Mouse (Mus musculus) embryonic facial prominence, embryonic 10.5 days (tissue): Measurements from ENCODE around the gene Tbl3. TPM values are rescaled to one million over a fixed set of nuclear protein-coding genes. Genes with fewer than 3 reads are reported as not detected.
"Not testable (repeated sequence)": the region's sequence is repeated elsewhere in the genome, so short reads cannot be mapped to it uniquely, and the experiment has no call there.

Experiments used
- DNase-seq: peaks from one replicate; pipeline ENCODE4 v3.0.0-alpha.2; 2017; ENCODE audit warnings: low spot score
- H3K27ac ChIP-seq: fragments of 300-500 bp; sonication (generic); replicated peaks from 2 replicates; pipeline ENCODE4 v1.5.1; 2016; ENCODE audit warnings: mild to moderate bottlenecking
- H3K27me3 ChIP-seq: fragments of 300-500 bp; sonication (generic); replicated peaks from 2 replicates; pipeline ENCODE4 v1.6.1; 2016; ENCODE audit warnings: low read depth, mild to moderate bottlenecking; ENCODE audit not compliant: poor library complexity, severe bottlenecking
- H3K36me3 ChIP-seq: fragments of 300-500 bp; sonication (generic); replicated peaks from 2 replicates; pipeline ENCODE4 v1.6.1; 2016; ENCODE audit warnings: mild to moderate bottlenecking, moderate library complexity
- H3K4me1 ChIP-seq: fragments of 300-500 bp; sonication (generic); 2 replicates; pipeline ENCODE4 v1.6.1; 2016
- H3K4me3 ChIP-seq: fragments of 300-500 bp; sonication (generic); 2 replicates; pipeline ENCODE4 v1.5.1; 2016; ENCODE audit warnings: mild to moderate bottlenecking, moderate library complexity
- H3K9me3 ChIP-seq: fragments of 300-500 bp; sonication (generic); 2 replicates; pipeline ENCODE4 v1.6.1; 2016; ENCODE audit warnings: mild to moderate bottlenecking
- WGBS: fragments of 180-500 bp; shearing (Covaris S2); methylation state at CpG from one replicate; pipeline ENCODE4 v1.1.7; 2016; 5-methylcytosine and 5-hydroxymethylcytosine counted together
- polyA plus RNA-seq: library from polyadenylated mRNA; unstranded; fragments of >200 nt; fragmentation: Nextera tagmentation; extraction: Ambion mirVana; gene quantifications from 2 replicates; pipeline ENCODE4 v1.2.1, GENCODE M21; 2016

Gene Tbl3
- polyA plus RNA-seq, 1 experiment from 2014 or later = 152 TPM

DNA sequence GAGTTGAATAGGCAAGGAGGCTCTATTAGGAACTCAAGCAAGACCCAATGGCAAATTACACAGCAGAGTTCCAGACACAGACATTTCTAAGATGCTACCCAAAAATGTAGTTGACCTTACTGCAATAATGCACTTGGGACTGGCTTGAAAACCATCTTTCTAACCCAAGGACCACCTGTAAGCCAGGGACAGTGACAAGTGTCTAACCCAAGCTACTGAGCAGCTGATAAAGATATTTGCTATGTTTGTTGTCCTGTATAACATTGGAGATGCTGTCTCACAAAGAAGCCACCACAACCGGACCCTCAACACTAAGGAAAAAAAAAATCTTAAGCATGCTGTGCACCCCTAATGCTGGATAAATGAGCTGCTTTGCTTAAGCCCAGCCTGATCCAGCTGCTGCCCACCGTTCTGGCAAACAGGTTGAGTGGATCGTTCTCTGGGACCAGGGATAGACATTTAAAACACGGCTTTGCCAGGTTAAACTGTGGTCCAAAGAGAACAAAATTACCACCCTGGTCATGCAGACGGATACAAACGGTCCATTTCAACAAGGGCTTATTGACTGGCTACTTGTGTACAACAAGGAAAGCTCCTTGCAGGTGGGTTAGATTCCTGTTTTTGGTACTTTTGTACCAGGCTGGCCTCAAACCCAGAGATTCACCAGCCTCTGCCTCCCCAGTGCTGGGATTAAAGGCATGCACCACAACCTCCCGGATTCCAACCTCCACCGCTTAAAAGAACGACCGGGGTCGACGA is 15.8 kb upstream of the Tbl3 start:
- H3K27me3 ChIP-seq = no peaks in the 10 kb centered on the region
- no peaks in the 10 kb centered on the region for H3K9me3 ChIP-seq
- H3K27ac ChIP-seq = peak overlapping the region; percentile 86
- peak overlapping the region; percentile 90 for H3K4me3 ChIP-seq
- H3K36me3 ChIP-seq = peaks cover 27% of the 10 kb centered on the region
- WGBS = 6% methylated on average over 12 of the region's 12 CpGs
- H3K4me1 ChIP-seq = peaks cover 40% of the 10 kb centered on the region
- DNase-seq = peak; percentile 25

- no peaks in the 10 kb centered on the region for H3K9me3 ChIP-seq
- 31% methylated on average over 13 of the region's 13 CpGs for WGBS
- DNase-seq = peak; percentile 36
- no peak overlapping the region for H3K27ac ChIP-seq
- H3K4me1 ChIP-seq = peaks cover 40% of the 10 kb centered on the region
- no peaks in the 10 kb centered on the region for H3K27me3 ChIP-seq
- peaks cover 36% of the 10 kb centered on the region for H3K36me3 ChIP-seq
- peak overlapping the region; percentile 90 for H3K4me3 ChIP-seq
Measured at GRCm38 (mm10) chr17:24722220-24722924, 14.9 kb upstream of the Tbl3 start.

- peak overlapping the region; percentile 90 for H3K4me3 ChIP-seq
- H3K4me1 ChIP-seq = peaks cover 40% of the 10 kb centered on the region
- H3K27ac ChIP-seq = 0 out of 2 replicates have a peak overlapping the region, but pooled peaks have one; percentile 40
- DNase-seq, H3K27me3 ChIP-seq, H3K9me3 ChIP-seq: not testable (repeated sequence)
- H3K36me3 ChIP-seq = peaks cover 45% of the 10 kb centered on the region
- WGBS = 67% methylated on average over 7 of the region's 7 CpGs
Measured at GRCm38 (mm10) chr17:24721383-24721955, 14.0 kb upstream of the Tbl3 start.

- Histone ChIP-seq H3K4me1 (peaks cover 40% of the 10 kb centered on the region), H3K4me3 (peak overlapping the region; percentile 90), H3K27ac (peak overlapping the region; percentile 94), H3K36me3 (peaks cover 54% of the 10 kb centered on the region)
- H3K9me3 ChIP-seq, DNase-seq, H3K27me3 ChIP-seq: not testable (repeated sequence)
- 2% methylated on average over 11 of the region's 11 CpGs for WGBS
Measured at GRCm38 (mm10) chr17:24720616-24721015, 13.2 kb upstream of the Tbl3 start.

GRCm38 (mm10) chr17:24719494-24720222 is 12.2 kb upstream of the Tbl3 start:
- Histone ChIP-seq H3K36me3 (peaks cover 60% of the 10 kb centered on the region), H3K9me3 (no peaks in the 10 kb centered on the region), H3K4me1 (peaks cover 40% of the 10 kb centered on the region), H3K4me3 (peak overlapping the region; percentile 90), H3K27me3 (no peaks in the 10 kb centered on the region), H3K27ac (peak overlapping the region; percentile 94)
- under 1% methylated on average over 61 of the region's 61 CpGs for whole genome bisulfite sequencing
- DNase-seq = peak; percentile 99

DNA sequence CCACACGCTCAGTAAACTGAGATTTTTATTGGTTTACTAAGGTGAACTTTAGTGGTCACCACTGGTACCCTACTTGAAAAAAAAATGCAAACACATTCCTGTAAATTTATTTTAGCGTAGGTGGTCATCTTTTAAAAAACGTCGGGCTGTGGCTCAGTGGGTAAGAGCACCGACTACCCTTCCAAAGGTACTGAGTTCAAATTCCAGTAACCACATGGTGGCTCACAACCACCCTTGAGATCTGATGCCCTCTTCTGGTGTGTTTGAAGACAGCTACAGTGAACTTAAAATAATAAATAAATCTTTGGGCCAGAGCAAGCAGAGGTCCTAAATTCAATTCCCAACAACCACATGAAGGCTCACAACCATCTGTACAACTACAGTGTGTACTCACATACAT is 11.5 kb upstream of the Tbl3 start:
- peak overlapping the region; percentile 90 for H3K4me3 ChIP-seq
- not testable (repeated sequence) for DNase-seq, H3K27me3 ChIP-seq, H3K9me3 ChIP-seq
- H3K4me1 ChIP-seq = peaks cover 35% of the 10 kb centered on the region
- WGBS = 62% methylated on average over 5 of the region's 5 CpGs
- peak overlapping the region; percentile 94 for H3K27ac ChIP-seq
- peaks cover 60% of the 10 kb centered on the region for H3K36me3 ChIP-seq

GRCm38 (mm10) chr17:24717943-24718342 is 10.5 kb upstream of the Tbl3 start, which contains the start of the genes Rnf151 and Rps2:
Gene Rnf151 (minus strand): TSS chr17:24718063.
Gene Rps2 (plus strand): TSS chr17:24718116.
- Histone ChIP-seq H3K4me3 (peak within 1 kb of the TSS; percentile 90), H3K27me3 (no peaks in the 10 kb centered on the region), H3K36me3 (peaks cover 60% of the 10 kb centered on the region), H3K4me1 (peaks cover 25% of the 10 kb centered on the region), H3K9me3 (no peaks in the 10 kb centered on the region), H3K27ac (peak within 1 kb of the TSS; percentile 94; the same call in 1 of the 2 replicates)
- no peak for DNase-seq
- 79% methylated on average over 4 of the region's 4 CpGs for WGBS

GRCm38 (mm10) chr17:24716166-24716682 is 8.8 kb upstream of the Tbl3 start:
- Histone ChIP-seq H3K27me3 (no peaks in the 10 kb centered on the region), H3K4me3 (no peak overlapping the region), H3K36me3 (peaks cover 45% of the 10 kb centered on the region), H3K4me1 (peaks cover 10% of the 10 kb centered on the region), H3K27ac (no peak overlapping the region), H3K9me3 (no peaks in the 10 kb centered on the region)
- DNase-seq = no peak
- 98% methylated on average over 15 of the region's 15 CpGs for WGBS

DNA sequence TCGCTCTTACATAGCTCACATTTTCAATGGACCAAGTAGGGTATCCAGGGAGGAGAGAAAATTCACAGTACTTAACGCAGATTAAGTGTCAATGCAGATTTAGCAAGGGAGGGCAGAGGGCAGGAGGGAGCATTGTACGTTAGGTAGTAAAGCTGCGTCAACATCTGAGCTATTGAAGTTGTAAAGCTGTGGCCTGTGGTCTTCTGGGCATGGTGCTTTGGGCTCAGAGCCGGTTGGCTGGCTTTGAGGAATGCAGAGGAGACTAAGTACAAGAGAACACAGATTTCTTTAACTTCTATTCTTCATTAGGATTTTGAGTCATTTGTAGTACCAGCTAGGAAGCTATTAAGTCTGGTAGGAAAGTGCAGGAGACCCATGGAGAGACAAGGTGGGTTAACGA is 8.1 kb upstream of the Tbl3 start:
- no peaks in the 10 kb centered on the region for H3K9me3 ChIP-seq
- H3K36me3 ChIP-seq = peaks cover 39% of the 10 kb centered on the region
- DNase-seq = no peak
- 70% methylated on average over 6 of the region's 6 CpGs for WGBS
- H3K27me3 ChIP-seq = no peaks in the 10 kb centered on the region
- no peak overlapping the region for H3K27ac ChIP-seq
- H3K4me3 ChIP-seq = no peak overlapping the region
- peaks cover 8% of the 10 kb centered on the region for H3K4me1 ChIP-seq

GRCm38 (mm10) chr17:24708646-24709045 is 1.2 kb upstream of the Tbl3 start:
- no peak for DNase-seq
- Histone ChIP-seq H3K9me3 (no peaks in the 10 kb centered on the region), H3K4me1 (peaks cover 16% of the 10 kb centered on the region), H3K27ac (no peak overlapping the region), H3K36me3 (peaks cover 24% of the 10 kb centered on the region), H3K4me3 (no peak overlapping the region), H3K27me3 (no peaks in the 10 kb centered on the region)
- 40% methylated on average over 2 of the region's 2 CpGs for WGBS

- Histone ChIP-seq H3K27me3 (no peaks in the 10 kb centered on the region), H3K36me3 (peaks cover 30% of the 10 kb centered on the region), H3K27ac (peak overlapping the region; percentile 83)
Measured at GRCm38 (mm10) chr17:24707801-24708425, 453 bp upstream of the Tbl3 start.

More at GRCm38 (mm10) chr17:24707801-24708425, 453 bp upstream of the Tbl3 start:
- H3K4me3 ChIP-seq = peak overlapping the region; percentile 77
- no peaks in the 10 kb centered on the region for H3K9me3 ChIP-seq
- H3K4me1 ChIP-seq = peaks cover 16% of the 10 kb centered on the region
- WGBS = 6% methylated on average over 24 of the region's 24 CpGs
- DNase-seq = no peak
